Mouse (Mus musculus): ENCODE measurements around the gene Dus3l. TPM values are rescaled to one million over a fixed set of nuclear protein-coding genes. Genes with fewer than 3 reads are reported as not detected.

The Dus3l gene
- polyA plus RNA-seq, 1 experiment from 2014 or later = 50.5 TPM

GRCm38 (mm10) chr17:56808518-56808917 is 44.0 kb downstream of the Dus3l start:
- ATAC-seq (ENCODE audit: low FRiP score, low read depth) = peak; percentile 86
- no peak overlapping the region for H3K9ac ChIP-seq
- no peak overlapping the region for H3K4me3 ChIP-seq
- H3K27ac ChIP-seq = no peak overlapping the region
- H3K36me3 ChIP-seq = no peaks in the 10 kb centered on the region
- no peaks in the 10 kb centered on the region for H3K9me3 ChIP-seq
- H3K4me2 ChIP-seq (replicated peaks) = no peak overlapping the region
- H3K4me1 ChIP-seq = peaks cover 12% of the 10 kb centered on the region
- H3K27me3 ChIP-seq = peaks cover 4% of the 10 kb centered on the region; the same call in 1 of the 2 replicates
- 8% methylated on average over 9 of the region's 9 CpGs for WGBS

GRCm38 (mm10) chr17:56810245-56810644 is 45.7 kb downstream of the Dus3l start:
- no peak overlapping the region for H3K4me3 ChIP-seq
- peak; percentile 39; the same call in 1 of the 2 replicates for ATAC-seq (ENCODE audit: low FRiP score, low read depth)
- H3K27ac ChIP-seq = no peak overlapping the region
- no peaks in the 10 kb centered on the region for H3K36me3 ChIP-seq
- H3K9me3 ChIP-seq = no peaks in the 10 kb centered on the region
- H3K9ac ChIP-seq = peak overlapping the region; percentile 35
- peaks cover 8% of the 10 kb centered on the region; the same call in 1 of the 2 replicates for H3K27me3 ChIP-seq
- H3K4me1 ChIP-seq = peaks cover 17% of the 10 kb centered on the region
- WGBS = 8% methylated on average over 3 of the region's 3 CpGs
- no peak overlapping the region for H3K4me2 ChIP-seq (replicated peaks)

DNA sequence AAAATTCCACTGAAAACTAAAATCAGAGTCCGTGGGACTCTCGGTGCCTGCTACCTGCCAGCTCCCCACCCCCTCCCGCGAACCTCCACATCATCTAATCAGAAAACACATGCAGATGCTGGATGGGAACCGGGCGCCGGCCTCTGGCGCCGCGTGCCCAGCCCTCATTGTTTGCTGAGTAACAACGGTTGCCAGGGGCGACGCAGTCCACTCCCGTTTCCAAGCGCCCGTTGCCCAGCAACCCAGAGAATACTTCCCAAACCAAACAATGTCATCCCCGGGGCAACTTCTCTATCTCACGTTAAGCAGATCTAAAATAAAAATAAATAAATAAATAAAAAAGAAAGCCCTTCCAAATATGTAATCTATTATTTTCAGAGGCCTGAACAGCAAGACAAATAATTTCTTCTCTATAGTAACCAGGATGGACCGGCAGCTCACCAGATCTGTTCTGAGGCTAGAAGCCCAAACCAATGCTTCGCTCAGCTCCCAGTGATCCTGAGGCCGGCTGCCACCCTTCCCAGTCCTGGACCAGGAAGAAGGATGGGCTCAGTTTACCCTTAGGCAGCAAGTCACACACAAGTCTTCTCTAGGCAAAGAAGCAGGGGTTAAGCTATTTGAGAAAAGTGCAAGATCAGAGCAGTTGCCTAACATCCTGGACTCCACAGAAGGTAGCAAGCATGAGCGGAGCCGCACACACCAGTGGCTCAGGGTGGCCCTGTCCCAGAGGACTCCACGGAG is 49.9 kb downstream of the Dus3l start:
- Histone ChIP-seq H3K4me1 (peaks cover 17% of the 10 kb centered on the region), H3K27ac (no peak overlapping the region), H3K4me2 (replicated peaks) (no peak overlapping the region), H3K27me3 (0 out of 2 replicates have a peak, but pooled peaks cover 4% of the 10 kb centered on the region), H3K9ac (no peak overlapping the region), H3K36me3 (no peaks in the 10 kb centered on the region), H3K9me3 (no peaks in the 10 kb centered on the region), H3K4me3 (no peak overlapping the region)
- 17% methylated on average over 24 of the region's 24 CpGs for WGBS
- peak; percentile 48 for ATAC-seq (ENCODE audit: low FRiP score, low read depth)

DNA sequence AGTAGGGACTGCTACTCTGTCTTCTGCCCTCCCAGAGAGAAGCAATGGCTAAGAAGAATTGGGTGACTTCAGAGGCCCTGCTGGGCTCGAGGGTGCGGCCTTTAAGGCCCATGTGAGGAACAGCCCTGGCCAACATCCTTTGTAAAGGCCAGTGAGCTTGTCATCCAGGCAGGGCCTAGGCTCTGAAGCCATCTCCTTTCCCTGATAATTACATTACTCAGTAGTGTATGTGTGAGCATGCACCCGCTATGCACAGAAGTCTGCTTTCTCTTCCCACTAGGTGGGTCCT is 50.4 kb downstream of the Dus3l start:
- H3K4me3 ChIP-seq = no peak overlapping the region
- H3K4me2 ChIP-seq (replicated peaks) = no peak overlapping the region
- 85% methylated on average over 3 of the region's 3 CpGs for WGBS
- H3K27ac ChIP-seq = no peak overlapping the region
- no peaks in the 10 kb centered on the region for H3K36me3 ChIP-seq
- H3K27me3 ChIP-seq = 0 out of 2 replicates have a peak, but pooled peaks cover 4% of the 10 kb centered on the region
- no peaks in the 10 kb centered on the region for H3K9me3 ChIP-seq
- peaks cover 14% of the 10 kb centered on the region for H3K4me1 ChIP-seq
- no peak overlapping the region for H3K9ac ChIP-seq
- ATAC-seq (ENCODE audit: low FRiP score, low read depth) = no peak

- no peak overlapping the region for H3K9ac ChIP-seq
- H3K27me3 ChIP-seq = 0 out of 2 replicates have a peak, but pooled peaks cover 4% of the 10 kb centered on the region
- no peak overlapping the region for H3K27ac ChIP-seq
- WGBS = 26% methylated on average over 11 of the region's 11 CpGs
- peak overlapping the region; percentile 11; the same call in 1 of the 2 replicates for H3K4me2 ChIP-seq (replicated peaks)
- H3K4me1 ChIP-seq = 0 out of 2 replicates have a peak, but pooled peaks cover 4% of the 10 kb centered on the region
- H3K4me3 ChIP-seq = no peak overlapping the region
- no peak; the same call in 1 of the 2 replicates for ATAC-seq (ENCODE audit: low FRiP score, low read depth)
- no peaks in the 10 kb centered on the region for H3K36me3 ChIP-seq
- H3K9me3 ChIP-seq = no peaks in the 10 kb centered on the region
These were observed 53.6 kb downstream of the Dus3l start for GRCm38 (mm10) chr17:56818067-56818636.

- Histone ChIP-seq H3K4me3 (no peak overlapping the region), H3K9me3 (no peaks in the 10 kb centered on the region), H3K36me3 (no peaks in the 10 kb centered on the region), H3K27ac (no peak overlapping the region), H3K4me2 (replicated peaks) (no peak overlapping the region), H3K27me3 (no peaks in the 10 kb centered on the region), H3K4me1 (0 out of 2 replicates have a peak, but pooled peaks cover 3% of the 10 kb centered on the region), H3K9ac (no peak overlapping the region)
- 73% methylated on average over 6 of the region's 6 CpGs for WGBS
- no peak for ATAC-seq (ENCODE audit: low FRiP score, low read depth)
These were observed 54.5 kb downstream of the Dus3l start for GRCm38 (mm10) chr17:56819032-56819545.

Other genes starting within 250 kb of the Dus3l start
- 2.5 and 2.6 TPM in 2 replicates for gene Gm20219, start 210.4 kb upstream of the Dus3l start, polyA plus RNA-seq (2015; fragmentation: Nextera tagmentation; extraction: Ambion mirVana)
- 85.2 and 91.4 TPM in 2 replicates for gene Safb2, start 180.2 kb upstream of the Dus3l start, polyA plus RNA-seq (2015; fragmentation: Nextera tagmentation; extraction: Ambion mirVana)
- 113 and 121 TPM in 2 replicates for gene Safb, start 179.9 kb upstream of the Dus3l start, polyA plus RNA-seq (2015; fragmentation: Nextera tagmentation; extraction: Ambion mirVana)
- gene 2410015M20Rik, start 155.0 kb upstream of the Dus3l start, polyA plus RNA-seq (2015; fragmentation: Nextera tagmentation; extraction: Ambion mirVana) = 226 and 230 TPM in 2 replicates
- gene Rpl36, start 151.3 kb upstream of the Dus3l start, polyA plus RNA-seq (2015; fragmentation: Nextera tagmentation; extraction: Ambion mirVana) = 1,714 and 1,755 TPM in 2 replicates
- gene Lonp1, start 137.9 kb upstream of the Dus3l start, polyA plus RNA-seq (2015; fragmentation: Nextera tagmentation; extraction: Ambion mirVana) = 50.7 and 53.2 TPM in 2 replicates
- gene Catsperd, start 136.6 kb upstream of the Dus3l start, polyA plus RNA-seq (2015; fragmentation: Nextera tagmentation; extraction: Ambion mirVana) = 0.54 and 0.92 TPM in 2 replicates
- 102 and 105 TPM in 2 replicates for gene Ranbp3, start 91.5 kb upstream of the Dus3l start, polyA plus RNA-seq (2015; fragmentation: Nextera tagmentation; extraction: Ambion mirVana)
- 431 and 434 TPM in 2 replicates for gene Ndufa11, start 47.0 kb upstream of the Dus3l start, polyA plus RNA-seq (2015; fragmentation: Nextera tagmentation; extraction: Ambion mirVana)
- 20.2 and 21.3 TPM in 2 replicates for gene Vmac, start 46.7 kb upstream of the Dus3l start, polyA plus RNA-seq (2015; fragmentation: Nextera tagmentation; extraction: Ambion mirVana)
- 14.1 TPM in 2 replicates for gene Nrtn, start 7.2 kb upstream of the Dus3l start, polyA plus RNA-seq (2015; fragmentation: Nextera tagmentation; extraction: Ambion mirVana)
- gene Prr22, start 5.5 kb downstream of the Dus3l start, polyA plus RNA-seq (2015; fragmentation: Nextera tagmentation; extraction: Ambion mirVana) = 1.4 and 1.5 TPM in 2 replicates
- 4.5 and 4.9 TPM in 2 replicates for gene Rfx2, start 66.3 kb downstream of the Dus3l start, polyA plus RNA-seq (2015; fragmentation: Nextera tagmentation; extraction: Ambion mirVana)
- not detected in 2 replicates for gene Acsbg2, start 109.7 kb downstream of the Dus3l start, polyA plus RNA-seq (2015; fragmentation: Nextera tagmentation; extraction: Ambion mirVana)
- gene 1700061G19Rik, start 110.7 kb downstream of the Dus3l start, polyA plus RNA-seq (2015; fragmentation: Nextera tagmentation; extraction: Ambion mirVana) = 0.29 and 0.47 TPM in 2 replicates
- 63.3 and 74.1 TPM in 2 replicates for gene Mllt1, start 170.7 kb downstream of the Dus3l start, polyA plus RNA-seq (2015; fragmentation: Nextera tagmentation; extraction: Ambion mirVana)
- not detected in 2 replicates for gene Acer1, start 217.4 kb downstream of the Dus3l start, polyA plus RNA-seq (2015; fragmentation: Nextera tagmentation; extraction: Ambion mirVana)
- 157 and 163 TPM in 2 replicates for gene Clpp, start 225.5 kb downstream of the Dus3l start, polyA plus RNA-seq (2015; fragmentation: Nextera tagmentation; extraction: Ambion mirVana)
- gene Alkbh7, start 232.6 kb downstream of the Dus3l start, polyA plus RNA-seq (2015; fragmentation: Nextera tagmentation; extraction: Ambion mirVana) = 41.7 and 44.4 TPM in 2 replicates
- not detected in 2 replicates for gene Pspn, start 235.3 kb downstream of the Dus3l start, polyA plus RNA-seq (2015; fragmentation: Nextera tagmentation; extraction: Ambion mirVana)
- 61.0 and 61.5 TPM in 2 replicates for gene Gtf2f1, start 246.5 kb downstream of the Dus3l start, polyA plus RNA-seq (2015; fragmentation: Nextera tagmentation; extraction: Ambion mirVana)
- 0.32 TPM in 1 of 2 replicates, not detected in the other for gene Gm17949, start 246.7 kb downstream of the Dus3l start, polyA plus RNA-seq (2015; fragmentation: Nextera tagmentation; extraction: Ambion mirVana)